Mouse (Mus musculus) kidney, embryonic 16.5 days (tissue): ENCODE results near the gene Klk11. TPM values are rescaled to one million over a fixed set of nuclear protein-coding genes. Genes with fewer than 3 reads are reported as not detected.
A peak's percentile ranks its signal among the peaks of the same experiment; 100 is the strongest.

Source experiments
- ATAC-seq: fragments of 200-750 bp; cut with Nextera tagmentation; 2 replicates; pipeline ENCODE4 v1.8.0; 2017; ENCODE audit warnings: moderate TSS enrichment; ENCODE audit not compliant: low FRiP score, low TSS enrichment
- H3K27ac ChIP-seq: fragments of 300-500 bp; sonication (generic); 2 replicates; pipeline ENCODE4 v1.5.1; 2014; ENCODE audit warnings: low read length
- H3K27me3 ChIP-seq: fragments of 300-500 bp; sonication (generic); 2 replicates; pipeline ENCODE4 v1.6.1; 2014; ENCODE audit warnings: low read length, control low read depth, mixed read lengths; ENCODE audit not compliant: insufficient read depth
- H3K36me3 ChIP-seq: fragments of 300-500 bp; sonication (generic); 2 replicates; pipeline ENCODE4 v1.6.1; 2014; ENCODE audit warnings: low read length, control low read depth, mixed read lengths; ENCODE audit not compliant: insufficient read depth
- H3K4me1 ChIP-seq: fragments of 300-500 bp; sonication (generic); 2 replicates; pipeline ENCODE4 v1.6.1; 2014; ENCODE audit warnings: low read length, control low read depth, mixed read lengths; ENCODE audit not compliant: insufficient read depth
- H3K4me2 ChIP-seq: fragments of 300-500 bp; sonication (generic); replicated peaks from 2 replicates; pipeline ENCODE4 v1.6.1; 2014; ENCODE audit warnings: low read depth, low read length
- H3K4me3 ChIP-seq: fragments of 300-500 bp; sonication (generic); 2 replicates; pipeline ENCODE4 v1.5.1; 2014; ENCODE audit warnings: mild to moderate bottlenecking, low read length
- H3K9ac ChIP-seq: fragments of 300-500 bp; sonication (generic); replicated peaks from 2 replicates; pipeline ENCODE4 v1.6.1; 2014; ENCODE audit warnings: low read length
- H3K9me3 ChIP-seq: fragments of 300-500 bp; sonication (generic); 2 replicates; pipeline ENCODE4 v1.6.1; 2016; ENCODE audit warnings: low read length, control low read depth
- WGBS: fragments of 180-500 bp; shearing (Covaris S2); extraction: QIAGEN DNeasy Blood & Tissue Kit; methylation state at CpG from one replicate; pipeline ENCODE4 v1.1.7; 2014; 5-methylcytosine and 5-hydroxymethylcytosine counted together
- polyA plus RNA-seq: library from polyadenylated mRNA; unstranded; fragments of >200 nt; fragmentation: Nextera tagmentation; extraction: Ambion mirVana; gene quantifications from 2 replicates; pipeline ENCODE4 v1.2.1, GENCODE M21; 2015

Klk11 gene
- polyA plus RNA-seq, 1 experiment from 2014 or later, result not detected

DNA sequence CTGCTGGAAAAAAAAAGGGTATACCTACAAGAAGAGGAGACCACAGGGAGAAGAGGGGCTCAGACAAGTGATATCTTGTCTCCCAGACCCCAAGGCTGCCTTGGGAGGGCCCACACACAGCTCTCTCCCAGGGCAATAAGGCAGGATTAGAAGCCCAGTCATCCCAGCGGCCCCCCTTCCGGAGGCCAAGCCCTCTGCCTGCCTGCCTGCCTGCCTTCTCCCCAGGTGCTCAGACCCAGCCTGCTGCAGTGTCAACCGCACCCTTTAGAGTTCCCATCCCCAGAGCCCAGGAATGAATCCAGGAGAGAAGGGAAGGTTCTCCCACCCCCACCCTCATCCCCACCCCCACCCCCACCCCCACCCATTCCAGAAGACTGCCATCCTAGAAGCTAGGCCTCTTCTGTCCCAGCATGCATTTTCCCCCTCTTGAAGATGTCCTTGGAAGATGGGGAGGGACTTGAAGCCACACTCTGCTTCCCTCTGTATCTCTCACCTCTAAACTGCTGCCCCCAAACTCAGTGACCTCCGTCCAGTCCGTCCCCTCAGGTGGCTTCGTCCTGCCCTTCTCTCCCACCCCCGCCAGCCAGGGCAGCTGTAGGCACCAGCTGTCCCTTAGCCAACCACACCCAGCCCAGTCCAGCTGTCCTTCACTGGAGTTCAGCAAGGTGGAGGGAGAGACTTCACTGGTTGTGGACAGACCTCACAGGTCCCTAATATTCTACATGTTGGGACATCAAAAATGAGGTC lies 1.1 kb downstream of the Klk11 start:
- Histone ChIP-seq H3K4me3 (no peak overlapping the region), H3K4me1 (no peaks in the 10 kb centered on the region), H3K36me3 (no peaks in the 10 kb centered on the region), H3K27me3 (no peaks in the 10 kb centered on the region), H3K9me3 (no peaks in the 10 kb centered on the region), H3K27ac (no peak overlapping the region), H3K4me2 (no peak overlapping the region), H3K9ac (no peak overlapping the region)
- ATAC-seq, result no peak
- WGBS, result 55% methylated on average over 6 of the region's 7 CpGs

DNA sequence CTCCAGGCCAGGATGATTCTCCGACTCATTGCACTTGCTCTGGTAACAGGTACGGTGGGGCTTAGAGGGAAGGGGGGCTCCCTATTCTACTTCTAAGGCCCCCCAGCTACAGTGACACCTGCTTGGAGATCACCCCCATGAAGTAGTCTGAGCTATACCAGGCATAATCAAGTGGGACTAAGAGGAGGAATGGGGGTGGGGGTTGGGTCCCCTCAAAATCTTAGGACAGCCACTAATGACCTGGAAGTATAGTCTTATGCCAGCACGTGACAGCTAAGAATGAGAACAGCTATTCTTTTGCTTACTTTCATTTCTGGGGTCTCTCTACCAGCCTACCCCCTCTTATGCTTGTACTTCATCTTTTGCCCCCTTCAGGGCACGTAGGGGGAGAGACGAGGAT lies 2.1 kb downstream of the Klk11 start:
- Histone ChIP-seq H3K4me1 (no peaks in the 10 kb centered on the region), H3K9ac (no peak overlapping the region), H3K4me3 (no peak overlapping the region), H3K9me3 (no peaks in the 10 kb centered on the region), H3K4me2 (no peak overlapping the region), H3K27ac (no peak overlapping the region), H3K27me3 (no peaks in the 10 kb centered on the region), H3K36me3 (no peaks in the 10 kb centered on the region)
- no peak for ATAC-seq
- WGBS, result 86% methylated on average over 5 of the region's 5 CpGs

DNA sequence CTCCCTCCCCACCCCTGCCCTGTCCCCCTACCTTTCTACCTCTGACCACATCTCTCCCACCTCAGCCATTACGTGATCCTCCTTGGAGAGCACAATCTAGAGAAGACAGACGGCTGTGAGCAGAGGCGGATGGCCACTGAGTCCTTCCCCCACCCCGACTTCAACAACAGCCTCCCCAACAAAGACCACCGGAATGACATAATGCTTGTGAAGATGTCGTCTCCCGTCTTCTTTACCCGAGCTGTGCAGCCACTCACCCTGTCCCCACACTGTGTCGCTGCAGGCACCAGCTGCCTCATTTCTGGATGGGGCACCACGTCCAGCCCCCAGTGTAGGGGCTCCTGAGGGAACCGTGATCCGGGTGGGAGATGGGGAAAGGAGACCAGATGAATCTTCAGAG lies 3.0 kb downstream of the Klk11 start:
- 83% methylated on average over 12 of the region's 12 CpGs for WGBS
- Histone ChIP-seq H3K4me3 (no peak overlapping the region), H3K9ac (no peak overlapping the region), H3K4me1 (0 out of 2 replicates have a peak, but pooled peaks cover 4% of the 10 kb centered on the region), H3K27me3 (no peaks in the 10 kb centered on the region), H3K9me3 (no peaks in the 10 kb centered on the region), H3K4me2 (no peak overlapping the region), H3K36me3 (no peaks in the 10 kb centered on the region), H3K27ac (no peak overlapping the region)
- ATAC-seq, result no peak

GRCm38 (mm10) chr7:43778176-43778970 lies 4.0 kb downstream of the Klk11 start:
- Histone ChIP-seq H3K4me1 (peaks cover 8% of the 10 kb centered on the region; the same call in 1 of the 2 replicates), H3K4me2 (no peak overlapping the region), H3K36me3 (no peaks in the 10 kb centered on the region), H3K9me3 (no peaks in the 10 kb centered on the region), H3K27me3 (no peaks in the 10 kb centered on the region; the same call in 1 of the 2 replicates), H3K9ac (no peak overlapping the region), H3K27ac (no peak overlapping the region), H3K4me3 (no peak overlapping the region)
- WGBS, result 91% methylated on average over 10 of the region's 10 CpGs
- ATAC-seq, result no peak

GRCm38 (mm10) chr7:43780241-43780640 lies 5.8 kb downstream of the Klk11 start:
- no peak overlapping the region for H3K4me2 ChIP-seq
- H3K4me3 ChIP-seq, result no peak overlapping the region
- peaks cover 8% of the 10 kb centered on the region; the same call in 1 of the 2 replicates for H3K4me1 ChIP-seq
- H3K27me3 ChIP-seq, result peaks cover 2% of the 10 kb centered on the region; the same call in 1 of the 2 replicates
- 58% methylated on average over 6 of the region's 6 CpGs for WGBS
- H3K36me3 ChIP-seq, result no peaks in the 10 kb centered on the region
- ATAC-seq, result no peak
- H3K9ac ChIP-seq, result no peak overlapping the region
- H3K27ac ChIP-seq, result no peak overlapping the region
- H3K9me3 ChIP-seq, result no peaks in the 10 kb centered on the region

DNA sequence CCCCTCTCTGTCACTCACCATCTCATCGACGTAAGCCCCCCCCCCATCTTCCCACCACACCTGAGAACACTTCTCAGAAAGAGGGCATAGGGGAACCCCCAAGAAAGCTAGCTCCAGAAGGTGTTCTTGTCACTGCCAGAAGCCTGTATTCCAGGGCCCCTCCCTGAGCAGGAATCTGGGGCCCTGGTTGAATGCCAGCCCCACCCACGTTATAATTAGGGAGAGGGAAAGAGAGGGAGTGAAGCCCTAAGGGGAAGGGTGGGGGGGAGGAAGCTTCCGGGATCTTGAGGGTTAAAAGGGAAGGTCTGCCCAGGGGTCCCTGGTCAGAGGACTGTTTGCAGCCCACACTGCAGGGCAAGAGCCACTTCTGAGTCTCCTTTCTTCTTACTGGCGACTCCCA lies 6.3 kb downstream of the Klk11 start, which contains the start of gene Klk10:
Gene Klk10 (plus strand): TSS at position 290 of the 400 bp plus-strand sequence.
- no peak for ATAC-seq
- Histone ChIP-seq H3K4me3 (no peak within 1 kb of the TSS), H3K4me1 (peaks cover 8% of the 10 kb centered on the region; the same call in 1 of the 2 replicates), H3K9ac (no peak within 1 kb of the TSS), H3K9me3 (no peaks in the 10 kb centered on the region), H3K4me2 (no peak within 1 kb of the TSS), H3K36me3 (no peaks in the 10 kb centered on the region), H3K27ac (no peak within 1 kb of the TSS), H3K27me3 (peaks cover 2% of the 10 kb centered on the region; the same call in 1 of the 2 replicates)
- WGBS, result 55% methylated on average over 5 of the region's 5 CpGs

DNA sequence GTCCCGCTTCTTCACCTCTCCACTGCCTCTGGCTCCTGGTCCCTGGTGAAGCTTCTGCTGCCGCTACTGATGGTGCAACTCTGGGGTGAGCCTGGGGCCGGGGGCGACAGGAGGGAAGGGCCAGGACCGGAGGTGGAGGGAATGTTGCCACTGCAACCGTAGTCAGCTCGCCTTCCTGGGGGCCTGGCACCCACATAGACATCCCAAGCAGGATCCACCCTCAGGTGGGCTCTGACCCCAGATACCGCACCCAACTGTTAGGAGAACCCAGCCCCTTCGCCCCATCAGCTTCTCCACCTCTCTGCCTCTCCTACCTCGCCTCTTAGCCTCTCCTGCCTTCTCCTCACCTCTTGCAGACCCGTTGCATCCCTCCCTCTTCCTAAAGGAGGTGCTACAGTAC lies 7.1 kb downstream of the Klk11 start:
- 84% methylated on average over 11 of the region's 11 CpGs for WGBS
- H3K4me2 ChIP-seq, result no peak overlapping the region
- no peak overlapping the region for H3K9ac ChIP-seq
- ATAC-seq, result no peak
- H3K4me1 ChIP-seq, result peaks cover 8% of the 10 kb centered on the region; the same call in 1 of the 2 replicates
- peaks cover 2% of the 10 kb centered on the region; the same call in 1 of the 2 replicates for H3K27me3 ChIP-seq
- no peaks in the 10 kb centered on the region for H3K9me3 ChIP-seq
- H3K36me3 ChIP-seq, result no peaks in the 10 kb centered on the region
- H3K4me3 ChIP-seq, result no peak overlapping the region
- no peak overlapping the region for H3K27ac ChIP-seq

GRCm38 (mm10) chr7:43782275-43783265 lies 8.2 kb downstream of the Klk11 start:
- peak; percentile 88 for ATAC-seq
- Histone ChIP-seq H3K4me2 (peak overlapping the region; percentile 60), H3K9me3 (no peaks in the 10 kb centered on the region), H3K9ac (peak overlapping the region; percentile 53), H3K27me3 (peaks cover 2% of the 10 kb centered on the region; the same call in 1 of the 2 replicates), H3K27ac (no peak overlapping the region), H3K4me3 (peak overlapping the region; percentile 31), H3K36me3 (no peaks in the 10 kb centered on the region), H3K4me1 (peaks cover 8% of the 10 kb centered on the region; the same call in 1 of the 2 replicates)
- 6% methylated on average over 36 of the region's 36 CpGs for WGBS

GRCm38 (mm10) chr7:43785286-43785685 lies 10.9 kb downstream of the Klk11 start:
- Histone ChIP-seq H3K4me3 (no peak overlapping the region), H3K27ac (no peak overlapping the region), H3K9ac (no peak overlapping the region), H3K9me3 (no peaks in the 10 kb centered on the region), H3K4me2 (no peak overlapping the region), H3K4me1 (peaks cover 8% of the 10 kb centered on the region; the same call in 1 of the 2 replicates), H3K27me3 (peaks cover 2% of the 10 kb centered on the region; the same call in 1 of the 2 replicates), H3K36me3 (no peaks in the 10 kb centered on the region)
- no peak for ATAC-seq
- 76% methylated on average over 1 of the region's 1 CpGs for WGBS
